Mouse (Mus musculus) lung, adult 2 months (tissue): ENCODE measurements around the gene Syde1.

Source experiments
- CTCF ChIP-seq: fragments of 200-500 bp; IDR thresholded peaks from 2 replicates; pipeline ENCODE4 v1.5.1; 2011; ENCODE audit warnings: mild to moderate bottlenecking, low read length, control low read depth; ENCODE audit not compliant: insufficient read depth
- POLR2A ChIP-seq: fragments of 200-500 bp; IDR thresholded peaks from 2 replicates; pipeline ENCODE4 v1.6.1; 2011; ENCODE audit warnings: low read depth, mild to moderate bottlenecking, control low read depth, low read length, borderline replicate concordance; ENCODE audit errors: extremely low read depth

DNA sequence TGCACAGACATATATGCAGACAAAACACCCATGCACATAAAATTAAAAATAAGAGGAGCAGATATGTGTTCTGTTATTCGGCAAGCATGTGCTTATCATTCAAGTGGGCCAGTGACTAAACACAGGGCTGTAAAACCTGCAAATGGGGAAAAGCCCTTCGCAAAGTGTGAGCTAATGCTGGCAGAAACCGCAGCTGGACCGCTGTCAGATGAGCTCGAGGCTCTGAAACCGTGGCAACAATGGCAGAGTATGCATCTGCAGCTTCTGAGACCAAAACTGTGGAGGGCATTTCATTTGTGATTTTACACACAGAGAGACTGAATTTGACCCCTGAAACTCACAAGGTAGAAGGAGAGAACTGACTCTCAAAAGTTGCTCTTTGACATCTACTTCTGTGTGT is 21.3 kb downstream of the Syde1 start:
- TF ChIP-seq CTCF: no peak
- TF ChIP-seq POLR2A: no peak
